Mouse (Mus musculus) activated CD4-positive, CD25-positive, alpha-beta regulatory T cell, adult 4 months (primary cell): ENCODE results near the gene Apln. TPM values are rescaled to one million over a fixed set of nuclear protein-coding genes. Genes with fewer than 3 reads are reported as not detected.

Experiments used
- ATAC-seq: one replicate; pipeline ENCODE4 v1.8.0; 2017
- polyA plus RNA-seq, 2 experiments: library from polyadenylated mRNA; unstranded; fragments of 100-300 nt; shearing (Covaris generic); gene quantifications; one replicate each; pipeline ENCODE4 v1.2.1; 2017

Apln gene
- under 1 TPM; 0.21 to 0.57 TPM for polyA plus RNA-seq

- no peak for ATAC-seq
Observed at GRCm38 (mm10) chrX:48034144-48035113, at the start of gene Apln. Gene Apln (minus strand): TSS chrX:48034853.

GRCm38 (mm10) chrX:48082364-48082763, 47.7 kb upstream of the Apln start:
- no peak for ATAC-seq

- no peak for ATAC-seq
Observed at GRCm38 (mm10) chrX:48076806-48077425, 42.3 kb upstream of the Apln start.

- no peak for ATAC-seq
Observed at GRCm38 (mm10) chrX:48074691-48075090, 40.0 kb upstream of the Apln start.

- ATAC-seq, result no peak
Observed at GRCm38 (mm10) chrX:48072401-48072800, 37.7 kb upstream of the Apln start.

DNA sequence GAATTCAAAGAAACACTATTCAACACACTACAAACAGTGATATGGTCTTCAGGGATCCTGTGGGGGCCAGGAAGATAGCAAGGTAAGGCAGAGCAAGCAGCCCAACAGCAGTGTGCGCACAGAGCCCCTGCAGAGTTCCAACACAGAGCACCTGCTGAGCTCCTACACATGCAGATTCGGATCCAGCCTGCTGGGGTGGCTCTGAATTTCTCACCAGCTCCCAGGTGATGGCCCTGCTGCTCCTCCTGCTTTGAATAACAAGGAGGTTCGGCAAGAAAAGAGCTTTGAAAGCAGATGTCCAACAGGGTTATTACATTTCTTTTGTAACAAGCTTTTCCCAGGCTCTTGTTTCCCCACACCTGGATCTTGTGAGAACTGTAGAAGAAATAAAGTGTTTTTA, 37.3 kb upstream of the Apln start:
- ATAC-seq, result no peak

DNA sequence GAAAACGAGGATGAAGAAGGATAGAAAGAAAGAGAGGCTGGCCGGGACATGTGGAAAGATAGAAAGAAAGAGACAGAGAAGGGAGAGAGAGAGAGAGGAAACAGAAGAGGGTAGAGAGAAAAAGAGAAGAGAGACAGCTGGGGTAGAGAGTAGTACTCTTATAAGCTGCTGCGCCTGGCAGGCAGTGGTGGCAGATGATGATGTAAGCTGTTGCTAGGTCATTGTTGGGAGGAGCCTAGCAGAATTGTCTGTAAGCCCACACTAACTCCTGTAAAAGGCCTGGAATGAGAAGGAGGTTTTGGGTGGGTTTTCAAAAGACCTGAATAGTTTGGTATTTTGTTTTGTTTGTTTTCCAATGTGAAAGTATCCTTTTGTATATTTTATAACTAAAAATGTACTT, 32.2 kb upstream of the Apln start:
- ATAC-seq, result no peak

- ATAC-seq, result no peak
Observed at GRCm38 (mm10) chrX:48064166-48064853, 29.7 kb upstream of the Apln start.

- no peak for ATAC-seq
Observed at GRCm38 (mm10) chrX:48062481-48062880, 27.8 kb upstream of the Apln start.

DNA sequence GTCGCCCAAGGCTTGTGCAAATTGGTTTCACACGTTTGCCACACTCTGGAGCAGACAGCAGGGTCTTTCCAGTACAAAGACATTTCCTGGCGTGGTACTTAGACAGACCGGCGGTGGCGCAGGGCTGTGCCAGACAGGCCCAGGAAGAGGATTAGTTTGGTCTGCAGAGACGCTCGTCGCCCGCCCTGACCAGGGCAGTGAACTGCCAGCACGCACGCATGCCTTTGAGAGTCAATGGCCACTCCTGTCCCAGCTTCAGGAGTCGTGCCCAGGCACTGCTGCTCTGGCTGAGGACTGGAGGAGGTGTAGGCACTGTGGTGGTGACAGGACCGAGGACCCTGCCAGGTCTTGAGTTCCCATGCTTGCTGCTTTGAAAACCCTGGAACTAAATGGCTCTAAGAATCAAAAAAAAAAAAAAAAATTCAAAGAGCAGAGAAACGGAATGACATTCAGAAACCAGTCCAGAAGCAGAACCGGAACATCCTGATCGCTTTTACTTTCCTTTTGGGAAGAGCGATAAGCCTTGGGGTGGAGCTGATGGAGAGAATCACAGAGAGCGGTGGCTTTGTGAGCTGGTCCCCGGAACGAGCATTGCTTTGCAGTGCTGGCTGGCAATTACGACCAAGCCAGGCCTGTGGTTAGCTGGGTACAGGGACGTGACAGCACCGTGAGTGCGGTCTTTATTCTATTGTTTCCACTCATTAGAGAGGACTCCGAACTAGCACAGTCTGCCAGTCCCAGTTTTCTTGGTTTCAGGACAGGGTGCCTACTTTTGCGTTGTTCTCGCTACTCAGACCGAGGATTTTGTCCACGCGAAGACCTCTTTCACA, 19.7 kb upstream of the Apln start:
- ATAC-seq, result peak; percentile 75

- no peak for ATAC-seq
Observed at GRCm38 (mm10) chrX:48053743-48054142, 19.1 kb upstream of the Apln start.

DNA sequence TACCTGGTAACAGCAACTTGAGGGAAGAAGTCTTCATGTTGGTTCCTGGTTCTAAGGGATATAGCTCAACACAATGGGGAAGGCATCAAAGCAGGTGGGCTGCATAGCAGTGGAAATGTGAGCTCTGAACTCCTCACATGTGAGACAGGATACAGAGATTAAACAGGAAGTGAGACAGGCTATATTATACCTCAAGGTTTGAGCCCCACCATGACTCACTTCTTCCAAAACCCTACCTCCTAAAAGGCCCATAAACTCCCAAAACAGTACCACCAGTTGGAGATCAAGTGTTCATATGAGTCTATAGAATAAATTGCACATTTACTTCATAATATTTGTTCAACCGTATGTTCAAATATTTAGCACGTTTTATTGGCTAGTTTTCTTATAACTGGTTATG, 11.7 kb upstream of the Apln start:
- no peak for ATAC-seq

GRCm38 (mm10) chrX:48044261-48044660, 9.6 kb upstream of the Apln start:
- ATAC-seq, result no peak

GRCm38 (mm10) chrX:48042748-48043147, 8.1 kb upstream of the Apln start:
- no peak for ATAC-seq

DNA sequence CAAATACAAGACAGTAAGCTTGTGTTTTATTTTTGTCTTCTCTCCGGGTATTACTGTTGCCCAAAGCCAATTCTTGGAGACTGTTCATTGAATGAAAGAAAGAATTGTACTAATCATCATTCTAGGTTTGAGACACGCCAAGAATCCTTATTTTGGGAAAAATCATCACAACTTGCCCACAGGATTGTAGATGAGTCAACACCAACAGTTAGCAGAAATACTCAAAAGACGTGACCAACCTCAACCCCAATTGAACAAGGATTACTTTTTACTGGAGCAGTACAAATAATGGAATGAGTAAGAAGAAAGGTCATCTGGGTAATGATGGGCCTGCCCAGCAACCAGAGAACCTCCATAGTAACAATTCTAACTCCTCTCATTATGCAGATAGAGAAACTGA, 5.7 kb upstream of the Apln start:
- ATAC-seq, result no peak

- no peak for ATAC-seq
Observed at GRCm38 (mm10) chrX:48033766-48034143, 898 bp downstream of the Apln start.

DNA sequence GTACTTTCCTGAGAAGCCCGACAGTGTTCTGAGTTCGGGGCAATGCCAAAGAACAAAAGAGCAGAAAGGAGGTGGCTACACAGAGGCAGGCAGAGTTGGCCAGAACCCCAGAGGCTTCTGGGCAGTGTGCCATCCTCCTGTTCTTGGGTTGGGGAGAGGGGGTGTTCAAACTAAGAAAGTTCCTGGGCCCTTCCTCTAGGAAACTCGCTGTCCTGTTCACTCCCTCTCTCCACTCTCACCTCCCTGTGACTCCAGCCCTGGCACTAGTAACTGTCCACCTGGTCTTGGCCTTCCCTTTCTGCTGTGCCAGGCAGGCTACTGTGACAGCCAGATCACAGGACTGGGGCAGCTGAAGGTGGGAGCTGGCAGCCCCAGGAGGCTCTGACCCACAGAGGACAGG, 1.6 kb downstream of the Apln start:
- ATAC-seq, result no peak

- ATAC-seq, result no peak
Observed at GRCm38 (mm10) chrX:48031866-48032265, 2.8 kb downstream of the Apln start.

- no peak for ATAC-seq
Observed at GRCm38 (mm10) chrX:48030593-48030992, 4.1 kb downstream of the Apln start.

GRCm38 (mm10) chrX:48022811-48023210, 11.8 kb downstream of the Apln start:
- no peak for ATAC-seq

DNA sequence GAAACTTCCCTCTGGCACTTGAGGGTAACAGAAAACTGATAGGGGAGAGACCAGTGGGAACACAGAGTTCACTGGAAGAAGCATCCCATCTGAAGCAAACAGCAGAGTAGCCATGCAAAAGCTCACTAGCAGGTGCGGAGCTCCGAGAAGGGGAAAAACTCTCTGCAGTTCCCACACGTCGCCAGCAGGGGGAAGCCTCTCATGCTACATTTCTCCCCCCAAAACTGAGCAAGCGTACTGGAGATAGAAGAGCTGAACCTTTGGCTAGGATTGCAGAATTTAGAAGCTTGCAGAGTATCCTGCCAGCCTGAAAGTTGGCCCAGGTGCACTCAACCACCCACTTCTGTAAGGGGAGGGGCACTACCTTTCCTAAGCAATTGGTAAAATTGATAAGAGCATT, 14.7 kb downstream of the Apln start:
- no peak for ATAC-seq

DNA sequence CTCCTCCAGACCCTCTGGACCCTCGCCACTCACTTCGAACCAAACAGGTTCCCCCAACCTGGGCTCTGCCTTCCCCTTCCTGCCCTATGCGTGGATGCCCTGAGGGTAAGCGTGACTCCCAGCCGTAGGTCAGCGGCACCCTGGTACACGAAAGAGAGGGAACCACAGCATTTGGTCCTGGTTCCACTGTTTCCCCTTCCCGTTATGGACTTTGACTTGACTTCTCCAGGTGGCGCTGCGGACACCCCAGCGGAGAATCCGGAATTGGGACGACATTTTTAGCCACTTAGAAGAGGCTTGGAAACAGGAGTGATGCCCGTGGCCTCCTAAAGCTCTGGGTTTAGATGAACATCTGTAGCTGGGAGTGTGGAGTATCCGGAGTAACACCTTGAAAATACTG, 15.3 kb downstream of the Apln start:
- no peak for ATAC-seq
